ENCODE assay signal across 8 mouse cellular contexts in the genomic region with DNA sequence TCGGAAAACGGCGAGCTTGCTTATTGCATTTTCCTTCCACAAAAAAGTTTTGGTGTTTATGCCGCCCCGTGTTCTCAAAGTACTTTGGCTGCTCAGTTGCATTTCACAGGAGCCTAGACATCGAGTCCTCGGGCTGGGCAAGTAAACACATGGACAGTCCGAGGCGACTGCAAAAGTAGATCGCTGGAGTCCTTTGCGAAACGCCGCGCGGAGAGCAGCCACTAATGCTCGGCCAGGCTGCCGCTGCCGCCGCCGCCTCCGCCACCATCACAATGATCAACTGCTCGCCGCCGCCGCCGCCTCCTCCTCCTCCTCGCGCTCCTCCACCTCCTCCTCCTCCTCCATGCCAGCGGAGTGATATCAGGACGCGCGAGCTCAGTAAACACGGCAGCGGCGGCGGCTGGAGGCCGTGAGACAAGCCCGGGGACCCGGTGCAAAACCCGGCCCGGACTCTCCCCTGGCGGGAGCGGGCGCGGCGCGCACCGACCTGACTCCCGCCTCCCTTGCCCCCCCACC. TPM values are rescaled to one million over a fixed set of nuclear protein-coding genes. Genes with fewer than 3 reads are reported as not detected.
A peak's percentile ranks its signal among the peaks of the same experiment; 100 is the strongest.
DNase-seq lines count a peak whose midpoint lies in the region; ATAC-seq lines count a peak whose summit lies in the region.

A gene (minus strand): TSS at position 441 of the 516 bp plus-strand sequence.

- DNase-seq in adrenal gland, postnatal 14 days = peak; percentile 97
- peak; percentile 97 for DNase-seq in embryo, embryonic 9.5 days (ENCODE audit: extremely low spot score)
- peak; percentile 84 to 92 for DNase-seq in gastrocnemius, postnatal 4 days (ENCODE audit: low spot score in 2 of 2)
- peak; percentile 97 for DNase-seq in left cerebral cortex, postnatal 4 days
- DNase-seq in midbrain, embryonic 11.5 days (ENCODE audit: low spot score, missing footprints) = peak; percentile 99
- peak; percentile 79 for DNase-seq in right cerebral cortex, postnatal 4 days
- DNase-seq in yolk sac, embryonic 10.5 days (ENCODE audit: low spot score) = peak; percentile 95

- H3K27ac ChIP-seq in intestine, embryonic 16.5 days (ENCODE audit: low read length) = peak within 1 kb of the TSS; percentile 99
- peak within 1 kb of the TSS; percentile 99 for H3K27ac ChIP-seq in midbrain, embryonic 11.5 days (ENCODE audit: low read depth, low read length)

- intact Hi-C loops in left cerebral cortex, postnatal 4 days (cut with DNase I) = loop anchor here (5.0 kb wide), 3 partner anchors 78 to 402 kb away; no protein-coding TSS in a partner anchor

- peak within 1 kb of the TSS; percentile 95 for H3K9ac ChIP-seq in intestine, embryonic 16.5 days (ENCODE audit: low read depth, low read length)
- peak within 1 kb of the TSS; percentile 98 for H3K9ac ChIP-seq in midbrain, embryonic 11.5 days (ENCODE audit: low read length)

- WGBS in intestine, embryonic 16.5 days = under 1% methylated on average over 47 of the region's 49 CpGs
- WGBS in midbrain, embryonic 11.5 days = under 1% methylated on average over 29 of the region's 49 CpGs

- H3K27me3 ChIP-seq in intestine, embryonic 16.5 days (replicated peaks; ENCODE audit: control insufficient read depth, insufficient read depth, low read length) = no peaks in the 10 kb centered on the region
- no peaks in the 10 kb centered on the region for H3K27me3 ChIP-seq in midbrain, embryonic 11.5 days (ENCODE audit: control insufficient read depth, insufficient read depth, low read length)

- peak; percentile 32 for ATAC-seq in intestine, embryonic 16.5 days
- peak; percentile 38 for ATAC-seq in midbrain, embryonic 11.5 days (ENCODE audit: low FRiP score)

- H3K36me3 ChIP-seq in intestine, embryonic 16.5 days (ENCODE audit: control insufficient read depth, insufficient read depth, low read length) = no peaks in the 10 kb centered on the region
- no peaks in the 10 kb centered on the region for H3K36me3 ChIP-seq in midbrain, embryonic 11.5 days (ENCODE audit: control insufficient read depth, insufficient read depth, low read length)

- H3K4me3 ChIP-seq in intestine, embryonic 16.5 days (ENCODE audit: low read length) = peak within 1 kb of the TSS; percentile 92
- H3K4me3 ChIP-seq in midbrain, embryonic 11.5 days (ENCODE audit: low read depth, low read length) = peak within 1 kb of the TSS; percentile 91

- no peaks in the 10 kb centered on the region for H3K9me3 ChIP-seq in intestine, embryonic 16.5 days (ENCODE audit: control insufficient read depth, low read length)
- H3K9me3 ChIP-seq in midbrain, embryonic 11.5 days (ENCODE audit: control insufficient read depth, low read length) = no peaks in the 10 kb centered on the region

- peaks cover 14% of the 10 kb centered on the region for H3K4me1 ChIP-seq in intestine, embryonic 16.5 days (ENCODE audit: control insufficient read depth, insufficient read depth, low read length)
- peaks cover 6% of the 10 kb centered on the region; the same call in 1 of the 2 replicates for H3K4me1 ChIP-seq in midbrain, embryonic 11.5 days (ENCODE audit: control insufficient read depth, insufficient read depth, low read length)

- peak within 1 kb of the TSS; percentile 89 for H3K4me2 ChIP-seq in intestine, embryonic 16.5 days (ENCODE audit: low read depth, low read length)
- peak within 1 kb of the TSS; percentile 83 for H3K4me2 ChIP-seq in midbrain, embryonic 11.5 days

RNA-seq across cellular contexts. Expression of the gene that starts here (rescaled TPM):
- 8.8 and 10.2 TPM in 2 replicates for total RNA-seq in adrenal gland, postnatal 14 days (2021)
- total RNA-seq in gastrocnemius, postnatal 4 days (2021) = 1 to 10 TPM; 6.5 to 7.3 TPM
- 3.6 and 4.0 TPM in 2 replicates for polyA plus RNA-seq in intestine, embryonic 16.5 days (2015; fragmentation: Nextera tagmentation; extraction: Ambion mirVana)
- 1 to 10 TPM; 7.4 to 7.5 TPM for total RNA-seq in left cerebral cortex, postnatal 4 days (2021)
- polyA plus RNA-seq in midbrain, embryonic 11.5 days (2014; fragmentation: Nextera tagmentation; extraction: Ambion mirVana) = 5.3 and 6.1 TPM in 2 replicates

Comparison
In these comparisons a context has a peak if more than half of its experiments do, and no peak if none do; other contexts are left out.
1. Peak in every context shown above with its lines: DNase-seq, ATAC-seq, H3K4me3 ChIP-seq and H3K27ac ChIP-seq.